Mouse (Mus musculus) C2C12 (cell line): ENCODE measurements around the gene Mtmr3.

ENCODE experiments used
- CEBPB ChIP-seq: IDR thresholded peaks from one replicate; pipeline ENCODE4 v1.6.1; 2011; ENCODE audit warnings: low read depth, mild to moderate bottlenecking, control low read depth, moderate library complexity
- CTCF ChIP-seq: IDR thresholded peaks from one replicate; pipeline ENCODE4 v1.5.1; 2011; ENCODE audit not compliant: control insufficient read depth, insufficient read depth, insufficient read length
- MAX ChIP-seq: IDR thresholded peaks from one replicate; pipeline ENCODE4 v1.6.1; 2011; ENCODE audit warnings: mild to moderate bottlenecking, control low read depth

DNA sequence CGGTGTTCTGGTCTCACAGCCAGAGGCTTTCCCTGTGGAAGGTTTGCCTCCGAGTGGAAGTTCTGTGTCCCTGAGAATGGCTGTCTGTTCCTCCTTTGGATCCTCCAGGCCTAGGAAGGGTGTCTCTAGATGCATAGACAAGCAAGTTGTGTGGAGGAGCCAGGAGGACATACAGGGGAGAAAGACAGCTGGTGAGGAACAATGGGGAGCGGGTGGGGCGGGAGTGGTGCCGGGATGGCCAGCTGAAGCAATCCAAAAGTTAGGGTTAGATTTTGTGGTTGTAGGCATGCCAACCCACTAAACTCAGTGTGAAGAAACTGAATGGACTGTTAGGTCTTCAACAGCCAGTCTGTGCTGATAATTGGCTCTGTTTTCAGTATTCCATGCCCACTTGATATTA lies 122.9 kb downstream of the Mtmr3 start:
- TF ChIP-seq MAX, result no peak
- TF ChIP-seq CTCF, result no peak
- no peak for TF ChIP-seq CEBPB
